Mouse (Mus musculus) urinary bladder, adult 2 months (tissue): ENCODE measurements at regions not wholly inside any gene's neighbourhood (a gene's known extent, or its start where the extent isn't known, plus 50 kb on each side); places are given as distances from the start of the nearest gene placed in this dataset.

Experiments
- DNase-seq: peaks from one replicate; pipeline ENCODE4 v3.0.0; 2022; ENCODE audit warnings: low spot score

- DNase-seq, result no peak
These were observed 466.7 kb downstream of the Pik3r1 start for GRCm38 (mm10) chr13:101301361-101301760.

- no peak for DNase-seq
These were observed 456.2 kb upstream of the Slc30a5 start for GRCm38 (mm10) chr13:101289407-101289806.

GRCm38 (mm10) chr13:101287131-101287530 is 453.9 kb upstream of the Slc30a5 start:
- no peak for DNase-seq

GRCm38 (mm10) chr13:101286029-101286917 is 453.0 kb upstream of the Slc30a5 start:
- no peak for DNase-seq

GRCm38 (mm10) chr13:101278127-101278526 is 444.9 kb upstream of the Slc30a5 start:
- DNase-seq, result no peak

GRCm38 (mm10) chr13:101276766-101277165 is 443.5 kb upstream of the Slc30a5 start:
- no peak for DNase-seq

- DNase-seq, result peak; percentile 32
These were observed 441.4 kb upstream of the Slc30a5 start for GRCm38 (mm10) chr13:101274470-101275141.

- DNase-seq, result peak; percentile 28
These were observed 440.1 kb upstream of the Slc30a5 start for GRCm38 (mm10) chr13:101273321-101273720.

GRCm38 (mm10) chr13:101253698-101254468 is 420.7 kb upstream of the Slc30a5 start:
- DNase-seq, result no peak

GRCm38 (mm10) chr13:101249369-101249768 is 416.1 kb upstream of the Slc30a5 start:
- DNase-seq, result no peak

- no peak for DNase-seq
These were observed 411.1 kb upstream of the Slc30a5 start for GRCm38 (mm10) chr13:101244326-101244725.

GRCm38 (mm10) chr13:101238860-101239259 is 405.6 kb upstream of the Slc30a5 start:
- no peak for DNase-seq

GRCm38 (mm10) chr13:101237035-101237434 is 403.8 kb upstream of the Slc30a5 start:
- no peak for DNase-seq

- DNase-seq, result no peak
These were observed 402.6 kb upstream of the Slc30a5 start for GRCm38 (mm10) chr13:101235846-101236245.

GRCm38 (mm10) chr13:101235110-101235509 is 401.9 kb upstream of the Slc30a5 start:
- DNase-seq, result no peak

- DNase-seq, result no peak
These were observed 401.3 kb upstream of the Slc30a5 start for GRCm38 (mm10) chr13:101234550-101234949.

GRCm38 (mm10) chr13:101233843-101234281 is 400.6 kb upstream of the Slc30a5 start:
- DNase-seq, result no peak

GRCm38 (mm10) chr13:101233181-101233842 is 400.1 kb upstream of the Slc30a5 start:
- DNase-seq, result no peak

GRCm38 (mm10) chr13:101229861-101230260 is 396.6 kb upstream of the Slc30a5 start:
- DNase-seq, result no peak

GRCm38 (mm10) chr13:101225366-101225765 is 392.1 kb upstream of the Slc30a5 start:
- no peak for DNase-seq

GRCm38 (mm10) chr13:101221331-101222043 is 388.3 kb upstream of the Slc30a5 start:
- no peak for DNase-seq
